Mouse (Mus musculus): ENCODE results near the gene 5330417C22Rik.

- no peak for TF ChIP-seq POLR2A (IDR thresholded peaks at IDR 0.05; ENCODE audit: control insufficient read depth, extremely low read depth, insufficient read depth, low read length, poor library complexity)
- TF ChIP-seq CTCF (IDR thresholded peaks at IDR 0.05; ENCODE audit: borderline replicate concordance, control insufficient read depth, extremely low read depth, insufficient read depth, low read length, poor library complexity) = no peak
These were observed 57.5 kb downstream of the 5330417C22Rik start for GRCm38 (mm10) chr3:108478800-108479199.
